Mouse (Mus musculus): Measurements from ENCODE around the gene Alg14.

DNA sequence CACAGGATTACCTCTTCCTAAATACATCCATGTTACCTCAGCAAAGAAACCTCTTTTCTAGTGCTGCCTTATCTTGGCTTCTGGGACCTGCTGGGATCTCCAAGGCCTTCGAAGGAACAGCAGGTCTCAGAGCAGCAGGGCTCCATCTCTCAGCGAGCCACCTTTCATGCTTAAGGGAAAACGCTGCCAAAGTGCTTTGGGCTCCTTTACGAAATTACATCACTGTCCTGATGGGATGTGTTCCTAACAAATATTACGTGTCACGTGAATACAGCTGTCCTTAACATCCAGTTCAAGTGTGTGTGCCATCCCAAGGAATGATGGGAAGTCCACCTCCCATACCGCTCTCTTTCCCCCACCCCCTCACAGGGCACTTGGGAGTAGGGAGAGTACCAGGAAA lies 31.5 kb upstream of the Alg14 start:
- TF ChIP-seq CTCF (IDR thresholded peaks at IDR 0.05; ENCODE audit: extremely low read depth, insufficient read length, insufficient replicate concordance, low read depth, low read length) (no peak), POLR2A (IDR thresholded peaks at IDR 0.05; ENCODE audit: low read depth, low read length) (no peak)

Data from small intestine, adult 2 months (tissue).